Mouse (Mus musculus): ENCODE results near the gene Aldh1b1. TPM values are rescaled to one million over a fixed set of nuclear protein-coding genes. Genes with fewer than 3 reads are reported as not detected.

Gene Aldh1b1
- polyA plus RNA-seq, 1 experiment from 2014 or later: 3.1 TPM

DNA sequence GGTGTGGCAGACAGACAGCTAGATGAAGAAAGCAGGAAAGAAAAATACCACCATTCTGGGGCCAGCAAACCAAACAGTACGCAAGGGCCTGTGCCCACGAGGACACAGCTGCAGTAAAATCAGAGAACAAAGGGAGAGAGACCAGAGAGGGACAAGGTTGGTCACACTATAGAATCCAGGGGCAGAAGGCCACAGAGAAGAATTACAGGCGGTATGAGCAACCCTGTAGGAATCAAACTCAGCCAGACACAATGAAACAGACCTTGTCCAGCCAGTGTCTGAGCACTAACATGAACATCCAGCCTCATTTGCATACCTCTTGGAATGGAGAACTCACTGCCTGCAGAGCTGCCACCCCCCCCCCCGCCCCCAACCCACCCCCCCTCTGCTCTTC lies 20.0 kb downstream of the Aldh1b1 start:
- 12% methylated on average over 3 of the region's 4 CpGs for WGBS
- DNase-seq (ENCODE audit: low spot score, missing footprints) (peak; percentile 91), ATAC-seq (ENCODE audit: low FRiP score) (peak; percentile 51)
- Histone ChIP-seq H3K9me3 (ENCODE audit: control insufficient read depth, low read length) (no peaks in the 10 kb centered on the region), H3K36me3 (ENCODE audit: control insufficient read depth, insufficient read depth, low read length) (0 out of 2 replicates have a peak, but pooled peaks cover 2% of the 10 kb centered on the region), H3K4me3 (ENCODE audit: low read depth, low read length) (no peak overlapping the region), H3K9ac (ENCODE audit: low read length) (peak overlapping the region; percentile 54), H3K27ac (ENCODE audit: low read depth, low read length) (peak overlapping the region; percentile 90), H3K27me3 (ENCODE audit: control insufficient read depth, insufficient read depth, low read length) (peaks cover 5% of the 10 kb centered on the region; the same call in 1 of the 2 replicates), H3K4me1 (ENCODE audit: control insufficient read depth, insufficient read depth, low read length) (peaks cover 42% of the 10 kb centered on the region), H3K4me2 (peak overlapping the region; percentile 27)

DNA sequence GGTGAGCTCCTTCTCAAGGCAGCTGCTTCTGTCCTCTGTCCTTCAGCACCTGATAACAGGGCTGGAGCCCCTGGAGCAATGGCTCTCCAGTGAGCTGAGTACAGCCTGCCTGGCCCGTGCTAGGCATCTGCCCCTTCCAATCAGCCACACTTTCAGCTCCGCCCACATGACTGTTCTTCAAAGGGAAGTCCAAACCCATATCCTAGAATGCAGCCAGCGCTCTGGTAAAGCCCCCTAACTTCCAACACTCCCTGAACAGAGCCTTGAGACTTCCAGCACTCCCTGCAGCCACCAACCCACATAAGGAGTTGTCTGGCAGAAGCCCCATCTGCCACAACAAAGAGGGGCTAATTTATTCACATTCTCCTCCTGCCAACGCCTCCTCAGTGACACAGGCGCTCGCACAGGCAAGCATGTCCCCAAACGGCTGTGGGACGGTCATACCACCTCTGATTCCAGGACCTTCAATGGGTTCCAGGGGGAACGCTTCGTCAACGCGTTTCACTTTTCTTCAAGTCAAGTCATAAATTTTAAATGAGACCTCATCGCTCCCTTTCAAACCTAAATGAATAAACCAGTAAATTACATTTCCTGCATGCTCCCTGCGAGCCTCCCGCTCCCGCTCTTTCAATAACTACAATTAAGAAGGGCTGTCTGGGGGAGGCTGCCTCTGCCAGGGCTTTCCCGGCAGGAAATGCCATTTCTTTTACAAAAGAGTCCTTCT lies 20.5 kb downstream of the Aldh1b1 start:
- peak; percentile 72 for ATAC-seq (ENCODE audit: low FRiP score)
- Histone ChIP-seq H3K4me2 (peak overlapping the region; percentile 27), H3K9me3 (ENCODE audit: control insufficient read depth, low read length) (no peaks in the 10 kb centered on the region), H3K27ac (ENCODE audit: low read depth, low read length) (peak overlapping the region; percentile 90), H3K36me3 (ENCODE audit: control insufficient read depth, insufficient read depth, low read length) (no peaks in the 10 kb centered on the region), H3K27me3 (ENCODE audit: control insufficient read depth, insufficient read depth, low read length) (peaks cover 7% of the 10 kb centered on the region; the same call in 1 of the 2 replicates), H3K9ac (ENCODE audit: low read length) (peak overlapping the region; percentile 54; the same call in 1 of the 2 replicates), H3K4me1 (ENCODE audit: control insufficient read depth, insufficient read depth, low read length) (peaks cover 47% of the 10 kb centered on the region), H3K4me3 (ENCODE audit: low read depth, low read length) (no peak overlapping the region)
- WGBS: 2% methylated on average over 17 of the region's 17 CpGs
- peak; percentile 96 for DNase-seq (ENCODE audit: low spot score, missing footprints)

DNA sequence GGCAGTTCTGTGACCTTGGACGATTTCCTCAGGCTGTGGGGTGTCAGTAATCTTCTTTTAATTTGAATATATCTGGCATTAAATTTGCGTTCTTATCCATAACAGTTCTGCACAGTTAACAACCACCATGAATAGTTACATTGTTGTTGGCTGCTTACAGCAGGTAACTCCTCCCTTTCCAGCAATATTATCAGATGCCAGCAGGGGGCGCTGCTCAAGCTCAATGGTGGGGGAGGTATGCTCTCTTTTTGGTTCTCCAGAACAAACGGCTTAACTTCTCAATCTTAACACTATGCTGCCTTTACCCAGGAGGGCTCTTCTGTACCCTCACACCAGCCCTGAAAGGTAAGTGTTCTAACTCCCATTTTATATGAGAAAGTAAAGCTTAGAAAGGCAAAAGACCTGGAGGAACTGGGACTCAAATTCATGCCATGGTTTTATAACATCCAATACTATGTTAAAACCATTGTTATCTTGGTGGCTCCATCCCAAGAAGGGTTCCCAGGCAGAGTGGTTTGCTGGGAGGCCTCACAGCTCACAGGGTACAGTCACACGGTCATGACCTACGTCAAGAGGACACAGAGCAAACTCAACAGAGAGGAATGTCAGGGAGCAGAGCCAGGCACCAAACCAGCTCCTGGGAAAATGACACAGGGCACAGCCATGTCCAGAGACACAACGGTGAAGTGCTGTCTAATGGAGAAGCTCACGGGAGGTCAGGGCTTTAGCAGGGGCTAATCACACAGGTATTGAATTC lies 21.4 kb downstream of the Aldh1b1 start:
- H3K4me1 ChIP-seq (ENCODE audit: control insufficient read depth, insufficient read depth, low read length): peaks cover 56% of the 10 kb centered on the region
- H3K27me3 ChIP-seq (ENCODE audit: control insufficient read depth, insufficient read depth, low read length): peaks cover 15% of the 10 kb centered on the region
- peak; percentile 96 for DNase-seq (ENCODE audit: low spot score, missing footprints)
- H3K4me2 ChIP-seq: peak overlapping the region; percentile 27; the same call in 1 of the 2 replicates
- no peak overlapping the region for H3K4me3 ChIP-seq (ENCODE audit: low read depth, low read length)
- ATAC-seq (ENCODE audit: low FRiP score): no peak
- no peaks in the 10 kb centered on the region for H3K9me3 ChIP-seq (ENCODE audit: control insufficient read depth, low read length)
- peak overlapping the region; percentile 90 for H3K27ac ChIP-seq (ENCODE audit: low read depth, low read length)
- WGBS: 44% methylated on average over 8 of the region's 8 CpGs
- no peak overlapping the region for H3K9ac ChIP-seq (ENCODE audit: low read length)
- no peaks in the 10 kb centered on the region for H3K36me3 ChIP-seq (ENCODE audit: control insufficient read depth, insufficient read depth, low read length)

DNA sequence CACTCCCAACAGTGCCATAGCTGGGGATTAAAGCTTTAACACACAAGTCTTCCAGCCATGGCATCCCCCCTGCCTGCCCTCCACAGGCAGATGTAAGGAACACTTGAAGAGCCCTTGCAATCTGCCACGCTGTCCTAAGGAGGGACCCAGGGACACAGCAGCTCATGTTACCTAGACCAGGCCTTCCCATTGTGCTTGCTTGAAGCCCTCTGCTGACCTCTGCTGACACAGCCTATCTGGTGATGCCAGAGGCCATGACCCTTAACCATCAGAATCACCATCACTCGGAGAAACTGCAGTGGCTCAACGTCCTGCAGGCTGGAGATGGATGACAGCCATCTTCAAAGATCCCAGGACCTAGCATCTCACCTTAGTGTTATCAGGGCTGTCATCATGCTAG lies 23.2 kb downstream of the Aldh1b1 start:
- no peak for DNase-seq (ENCODE audit: low spot score, missing footprints)

DNA sequence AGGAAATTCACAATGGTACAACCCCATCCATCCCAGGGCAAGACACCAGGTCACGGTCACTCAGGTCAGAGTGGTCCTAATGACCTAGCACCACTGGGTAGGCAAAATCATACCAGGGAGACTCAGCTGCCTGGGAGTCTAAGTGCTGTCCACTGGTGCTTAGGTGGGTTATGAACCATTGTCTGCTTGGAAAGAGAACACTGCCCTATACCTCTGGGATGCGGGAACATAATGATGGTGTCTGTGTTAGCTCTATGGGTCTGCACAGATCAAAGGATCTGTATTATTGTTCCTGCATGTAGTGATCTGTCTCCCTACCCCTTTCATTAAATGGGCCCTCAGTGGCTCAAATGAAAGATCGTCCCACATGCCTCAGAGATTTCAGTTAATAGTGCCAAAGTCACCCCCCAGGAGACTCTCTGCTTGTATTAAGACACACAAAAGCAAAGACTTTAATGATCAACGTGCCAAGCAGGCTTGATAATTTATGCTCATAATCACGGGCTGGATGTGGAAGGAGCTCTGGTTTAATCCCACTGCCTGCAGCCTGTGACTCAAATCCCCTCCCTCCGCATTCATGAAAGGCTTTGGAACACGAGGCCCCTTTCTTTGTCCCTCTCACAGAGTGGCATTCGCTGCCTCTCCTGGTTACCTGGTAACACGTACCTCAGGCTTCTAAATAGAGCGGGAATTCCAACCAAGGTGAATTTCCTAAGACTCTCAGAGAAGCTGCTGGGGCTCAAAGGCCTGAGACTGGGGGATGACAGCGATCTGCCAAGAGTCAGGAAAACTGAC lies 24.2 kb downstream of the Aldh1b1 start:
- H3K4me1 ChIP-seq (ENCODE audit: control insufficient read depth, insufficient read depth, low read length): peaks cover 52% of the 10 kb centered on the region
- H3K9ac ChIP-seq (ENCODE audit: low read length): peak overlapping the region; percentile 37
- DNase-seq (ENCODE audit: low spot score, missing footprints): peak; percentile 95
- peaks cover 42% of the 10 kb centered on the region for H3K27me3 ChIP-seq (ENCODE audit: control insufficient read depth, insufficient read depth, low read length)
- no peak overlapping the region for H3K4me3 ChIP-seq (ENCODE audit: low read depth, low read length)
- H3K36me3 ChIP-seq (ENCODE audit: control insufficient read depth, insufficient read depth, low read length): no peaks in the 10 kb centered on the region
- peak; percentile 56 for ATAC-seq (ENCODE audit: low FRiP score)
- 8% methylated on average over 11 of the region's 11 CpGs for WGBS
- H3K4me2 ChIP-seq: peak overlapping the region; percentile 56
- H3K9me3 ChIP-seq (ENCODE audit: control insufficient read depth, low read length): no peaks in the 10 kb centered on the region
- peak overlapping the region; percentile 76 for H3K27ac ChIP-seq (ENCODE audit: low read depth, low read length)

More for the DNA sequence above, 23.2 kb downstream of the Aldh1b1 start:
- H3K4me3 ChIP-seq (ENCODE audit: low read depth, low read length): no peak overlapping the region
- no peak overlapping the region for H3K9ac ChIP-seq (ENCODE audit: low read length)
- H3K36me3 ChIP-seq (ENCODE audit: control insufficient read depth, insufficient read depth, low read length): no peaks in the 10 kb centered on the region
- no peak overlapping the region for H3K4me2 ChIP-seq
- H3K27ac ChIP-seq (ENCODE audit: low read depth, low read length): peak overlapping the region; percentile 13; the same call in 1 of the 2 replicates
- no peak for ATAC-seq (ENCODE audit: low FRiP score)
- no peaks in the 10 kb centered on the region for H3K9me3 ChIP-seq (ENCODE audit: control insufficient read depth, low read length)
- 19% methylated on average over 3 of the region's 3 CpGs for WGBS
- peaks cover 54% of the 10 kb centered on the region for H3K4me1 ChIP-seq (ENCODE audit: control insufficient read depth, insufficient read depth, low read length)
- H3K27me3 ChIP-seq (ENCODE audit: control insufficient read depth, insufficient read depth, low read length): peaks cover 32% of the 10 kb centered on the region

DNA sequence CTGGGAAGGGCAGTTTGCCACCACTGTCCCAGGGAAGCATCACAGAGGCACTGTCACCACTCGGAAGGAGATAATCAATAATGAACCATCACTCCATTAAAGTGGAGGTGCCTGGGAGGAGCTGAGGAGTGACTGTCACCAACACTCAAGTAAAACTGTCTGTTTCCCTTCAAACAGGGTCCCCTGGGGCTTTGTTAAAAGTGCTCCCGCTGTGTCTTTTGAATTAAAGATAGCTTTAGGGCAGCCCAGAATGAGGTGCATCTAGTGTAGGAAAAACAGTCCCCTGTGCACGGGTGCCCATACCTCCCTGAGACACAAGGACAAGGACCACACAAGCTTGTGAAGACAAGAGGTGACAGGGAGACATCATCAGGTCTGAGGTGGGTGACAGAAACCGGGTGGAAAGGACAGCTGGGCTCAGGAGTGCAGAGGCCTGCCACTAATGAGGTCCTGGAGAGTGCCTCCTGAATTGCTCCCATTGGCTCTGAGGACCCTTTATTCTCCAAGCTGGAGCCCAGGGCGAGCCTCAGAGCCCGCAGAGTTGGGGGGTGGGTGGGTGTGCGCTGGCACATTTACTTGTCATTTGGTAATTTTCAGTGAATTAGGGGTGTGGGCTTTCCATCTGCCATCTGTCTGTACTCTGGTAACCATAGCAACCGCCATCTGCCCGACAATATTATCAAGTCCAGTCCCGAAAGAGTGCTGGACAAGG lies 25.4 kb downstream of the Aldh1b1 start:
- H3K4me2 ChIP-seq: peak overlapping the region; percentile 56
- DNase-seq (ENCODE audit: low spot score, missing footprints): peak; percentile 95
- H3K9me3 ChIP-seq (ENCODE audit: control insufficient read depth, low read length): no peaks in the 10 kb centered on the region
- H3K9ac ChIP-seq (ENCODE audit: low read length): peak overlapping the region; percentile 56
- peaks cover 40% of the 10 kb centered on the region for H3K4me1 ChIP-seq (ENCODE audit: control insufficient read depth, insufficient read depth, low read length)
- peak overlapping the region; percentile 53 for H3K4me3 ChIP-seq (ENCODE audit: low read depth, low read length)
- WGBS: 3% methylated on average over 10 of the region's 10 CpGs
- H3K27me3 ChIP-seq (ENCODE audit: control insufficient read depth, insufficient read depth, low read length): peaks cover 48% of the 10 kb centered on the region
- no peaks in the 10 kb centered on the region for H3K36me3 ChIP-seq (ENCODE audit: control insufficient read depth, insufficient read depth, low read length)
- peak overlapping the region; percentile 76 for H3K27ac ChIP-seq (ENCODE audit: low read depth, low read length)
- peak; percentile 58 for ATAC-seq (ENCODE audit: low FRiP score)

DNA sequence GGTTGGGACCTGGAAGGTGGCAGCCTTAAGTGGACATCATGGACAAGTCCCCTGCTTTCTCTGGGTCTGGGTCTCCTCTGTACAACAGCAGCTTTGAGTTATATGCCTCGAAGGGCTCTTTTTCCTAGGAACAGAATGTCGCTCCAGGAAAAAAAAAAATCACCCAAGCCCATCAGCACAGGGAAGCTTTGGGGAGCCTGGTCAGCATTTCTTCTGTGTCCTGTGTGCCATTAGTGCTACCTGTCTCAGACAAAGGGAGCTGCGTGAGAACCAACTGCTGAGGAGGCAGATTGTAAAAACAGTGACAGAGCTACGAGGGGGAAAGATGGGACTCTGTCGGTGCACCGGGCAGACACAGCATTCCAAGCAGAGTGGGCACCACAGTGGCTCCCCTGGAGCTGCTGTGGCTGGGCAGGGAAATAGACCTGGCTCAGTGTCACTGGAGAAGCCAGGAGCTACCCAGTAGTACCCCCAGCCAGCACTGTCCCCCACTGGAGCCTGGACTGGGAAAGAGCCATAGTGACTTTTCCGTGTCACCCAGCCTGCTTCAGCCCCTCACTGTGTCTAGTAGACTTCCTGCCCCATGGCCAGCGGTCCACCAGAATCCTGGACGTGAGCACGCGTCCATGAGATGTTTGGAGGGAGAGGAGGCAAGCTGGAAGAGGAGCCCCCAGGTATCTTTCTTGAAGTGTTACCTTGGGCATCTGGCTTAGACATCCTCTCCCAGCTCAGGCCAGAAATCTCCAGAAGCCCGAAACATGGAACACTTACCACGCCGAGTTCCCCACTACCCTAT lies 26.1 kb downstream of the Aldh1b1 start:
- H3K4me1 ChIP-seq (ENCODE audit: control insufficient read depth, insufficient read depth, low read length): peaks cover 39% of the 10 kb centered on the region
- H3K27ac ChIP-seq (ENCODE audit: low read depth, low read length): peak overlapping the region; percentile 76
- DNase-seq (ENCODE audit: low spot score, missing footprints) (peak; percentile 90), ATAC-seq (ENCODE audit: low FRiP score) (no peak)
- peak overlapping the region; percentile 56 for H3K9ac ChIP-seq (ENCODE audit: low read length)
- H3K36me3 ChIP-seq (ENCODE audit: control insufficient read depth, insufficient read depth, low read length): no peaks in the 10 kb centered on the region
- H3K4me3 ChIP-seq (ENCODE audit: low read depth, low read length): peak overlapping the region; percentile 53
- 28% methylated on average over 14 of the region's 14 CpGs for WGBS
- H3K27me3 ChIP-seq (ENCODE audit: control insufficient read depth, insufficient read depth, low read length): peaks cover 48% of the 10 kb centered on the region
- peak overlapping the region; percentile 56 for H3K4me2 ChIP-seq
- no peaks in the 10 kb centered on the region for H3K9me3 ChIP-seq (ENCODE audit: control insufficient read depth, low read length)
